Mouse (Mus musculus): ENCODE results near the gene Notch3. TPM values are rescaled to one million over a fixed set of nuclear protein-coding genes. Genes with fewer than 3 reads are reported as not detected.
"Not testable (repeated sequence)": the region's sequence is repeated elsewhere in the genome, so short reads cannot be mapped to it uniquely, and the experiment has no call there.

The Notch3 gene
- 0.09 TPM in 1 of 2 replicates, not detected in the other for polyA plus RNA-seq (2012; ENCODE audit: insufficient read depth, insufficient read length, missing spikeins)

GRCm38 (mm10) chr17:32166687-32167086 lies at the start of gene Notch3:
Gene Notch3 (minus strand): TSS chr17:32166852.
- Histone ChIP-seq H3K4me3 (ENCODE audit: insufficient read depth, low read length) (peak within 1 kb of the TSS; percentile 5; the same call in 1 of the 2 replicates), H3K27ac (ENCODE audit: insufficient read depth, low read depth, low read length) (no peak within 1 kb of the TSS), H3K4me1 (ENCODE audit: control insufficient read depth, insufficient read depth, low read length) (peaks cover 19% of the 10 kb centered on the region)
- TF ChIP-seq CTCF (IDR thresholded peaks at IDR 0.05; ENCODE audit: low read depth, low read length) (no peak), POLR2A (IDR thresholded peaks at IDR 0.05; ENCODE audit: borderline replicate concordance, low read depth, low read length) (no peak)

GRCm38 (mm10) chr17:32215587-32215986 lies 48.9 kb upstream of the Notch3 start:
- H3K27ac ChIP-seq (ENCODE audit: insufficient read depth, low read depth, low read length); H3K4me1 ChIP-seq (ENCODE audit: control insufficient read depth, insufficient read depth, low read length); H3K4me3 ChIP-seq (ENCODE audit: insufficient read depth, low read length): not testable (repeated sequence)
- peak; percentile 39; the same call in 1 of the 2 replicates for TF ChIP-seq CTCF (IDR thresholded peaks at IDR 0.05; ENCODE audit: low read depth, low read length)

GRCm38 (mm10) chr17:32211554-32211953 lies 44.9 kb upstream of the Notch3 start:
- H3K4me1 ChIP-seq (ENCODE audit: control insufficient read depth, insufficient read depth, low read length); H3K4me3 ChIP-seq (ENCODE audit: insufficient read depth, low read length); H3K27ac ChIP-seq (ENCODE audit: insufficient read depth, low read depth, low read length): not testable (repeated sequence)

GRCm38 (mm10) chr17:32209752-32210151 lies 43.1 kb upstream of the Notch3 start:
- peaks cover 4% of the 10 kb centered on the region; the same call in 1 of the 2 replicates for H3K4me1 ChIP-seq (ENCODE audit: control insufficient read depth, insufficient read depth, low read length)
- H3K27ac ChIP-seq (ENCODE audit: insufficient read depth, low read depth, low read length), result no peak overlapping the region
- TF ChIP-seq CTCF (IDR thresholded peaks at IDR 0.05; ENCODE audit: low read depth, low read length), result peak; percentile 61; the same call in 1 of the 2 replicates
- TF ChIP-seq POLR2A (IDR thresholded peaks at IDR 0.05; ENCODE audit: borderline replicate concordance, low read depth, low read length), result no peak
- H3K4me3 ChIP-seq (ENCODE audit: insufficient read depth, low read length), result no peak overlapping the region

- TF ChIP-seq CTCF (IDR thresholded peaks at IDR 0.05; ENCODE audit: low read depth, low read length) (no peak), POLR2A (IDR thresholded peaks at IDR 0.05; ENCODE audit: borderline replicate concordance, low read depth, low read length) (no peak)
- Histone ChIP-seq H3K27ac (ENCODE audit: insufficient read depth, low read depth, low read length) (no peak overlapping the region), H3K4me3 (ENCODE audit: insufficient read depth, low read length) (no peak overlapping the region), H3K4me1 (ENCODE audit: control insufficient read depth, insufficient read depth, low read length) (peaks cover 4% of the 10 kb centered on the region; the same call in 1 of the 2 replicates)
Observed at GRCm38 (mm10) chr17:32209144-32209543, 42.5 kb upstream of the Notch3 start.

GRCm38 (mm10) chr17:32207586-32208245 lies 41.1 kb upstream of the Notch3 start:
- H3K4me1 ChIP-seq (ENCODE audit: control insufficient read depth, insufficient read depth, low read length), result peaks cover 2% of the 10 kb centered on the region; the same call in 1 of the 2 replicates
- TF ChIP-seq POLR2A (IDR thresholded peaks at IDR 0.05; ENCODE audit: borderline replicate concordance, low read depth, low read length) (no peak), CTCF (IDR thresholded peaks at IDR 0.05; ENCODE audit: low read depth, low read length) (no peak)
- H3K27ac ChIP-seq (ENCODE audit: insufficient read depth, low read depth, low read length), result no peak overlapping the region
- no peak overlapping the region for H3K4me3 ChIP-seq (ENCODE audit: insufficient read depth, low read length)

- no peak overlapping the region for H3K27ac ChIP-seq (ENCODE audit: insufficient read depth, low read depth, low read length)
- no peak overlapping the region for H3K4me3 ChIP-seq (ENCODE audit: insufficient read depth, low read length)
- TF ChIP-seq POLR2A (IDR thresholded peaks at IDR 0.05; ENCODE audit: borderline replicate concordance, low read depth, low read length), result no peak
- TF ChIP-seq CTCF (IDR thresholded peaks at IDR 0.05; ENCODE audit: low read depth, low read length), result no peak
- H3K4me1 ChIP-seq (ENCODE audit: control insufficient read depth, insufficient read depth, low read length), result peaks cover 2% of the 10 kb centered on the region; the same call in 1 of the 2 replicates
Observed at GRCm38 (mm10) chr17:32205345-32205744, 38.7 kb upstream of the Notch3 start.

GRCm38 (mm10) chr17:32202972-32203371 lies 36.3 kb upstream of the Notch3 start:
- TF ChIP-seq CTCF (IDR thresholded peaks at IDR 0.05; ENCODE audit: low read depth, low read length), result no peak
- TF ChIP-seq POLR2A (IDR thresholded peaks at IDR 0.05; ENCODE audit: borderline replicate concordance, low read depth, low read length), result no peak
- Histone ChIP-seq H3K27ac (ENCODE audit: insufficient read depth, low read depth, low read length) (no peak overlapping the region), H3K4me1 (ENCODE audit: control insufficient read depth, insufficient read depth, low read length) (no peaks in the 10 kb centered on the region; the same call in 1 of the 2 replicates), H3K4me3 (ENCODE audit: insufficient read depth, low read length) (no peak overlapping the region)

- TF ChIP-seq POLR2A (IDR thresholded peaks at IDR 0.05; ENCODE audit: borderline replicate concordance, low read depth, low read length) (no peak), CTCF (IDR thresholded peaks at IDR 0.05; ENCODE audit: low read depth, low read length) (no peak)
- Histone ChIP-seq H3K4me3 (ENCODE audit: insufficient read depth, low read length) (no peak overlapping the region), H3K27ac (ENCODE audit: insufficient read depth, low read depth, low read length) (no peak overlapping the region), H3K4me1 (ENCODE audit: control insufficient read depth, insufficient read depth, low read length) (no peaks in the 10 kb centered on the region)
Observed at GRCm38 (mm10) chr17:32201086-32201485, 34.4 kb upstream of the Notch3 start.

- H3K27ac ChIP-seq (ENCODE audit: insufficient read depth, low read depth, low read length), result no peak overlapping the region
- H3K4me3 ChIP-seq (ENCODE audit: insufficient read depth, low read length), result no peak overlapping the region
- TF ChIP-seq CTCF (IDR thresholded peaks at IDR 0.05; ENCODE audit: low read depth, low read length), result no peak
- TF ChIP-seq POLR2A (IDR thresholded peaks at IDR 0.05; ENCODE audit: borderline replicate concordance, low read depth, low read length), result no peak
Observed at GRCm38 (mm10) chr17:32199796-32200195, 33.1 kb upstream of the Notch3 start.

More at GRCm38 (mm10) chr17:32199796-32200195, 33.1 kb upstream of the Notch3 start:
- no peaks in the 10 kb centered on the region for H3K4me1 ChIP-seq (ENCODE audit: control insufficient read depth, insufficient read depth, low read length)

Measured in bone marrow macrophage, adult 2 months (primary cell).